Mouse (Mus musculus) ES-E14 (cell line): ENCODE results near the gene Itgb7. TPM values are rescaled to one million over a fixed set of nuclear protein-coding genes. Genes with fewer than 3 reads are reported as not detected.

Source experiments
- DNase-seq: peaks from one replicate; pipeline ENCODE4 v3.0.0-alpha.2; 2013; ENCODE audit warnings: low read depth, low spot score
- H3K27ac ChIP-seq: 2 replicates; pipeline ENCODE4 v1.5.1; 2012; ENCODE audit warnings: low read depth, mild to moderate bottlenecking, low read length, moderate library complexity, mixed read lengths; ENCODE audit not compliant: poor library complexity, insufficient read depth, severe bottlenecking
- H3K36me3 ChIP-seq: 2 replicates; pipeline ENCODE4 v1.6.1; 2012; ENCODE audit warnings: mild to moderate bottlenecking, low read length, moderate library complexity, mixed read lengths; ENCODE audit not compliant: control insufficient read depth, poor library complexity, insufficient read depth, severe bottlenecking
- H3K4me1 ChIP-seq, 2 experiments: fragments of 150-350 bp in 1 of 2; sonication (generic) in 1 of 2; 2 replicates each; pipeline ENCODE4 v1.6.1; 2012; ENCODE audit warnings: low read length in 2 of 2, mild to moderate bottlenecking in 1 of 2, mixed read lengths in 1 of 2; ENCODE audit not compliant: control insufficient read depth in 2 of 2, insufficient read depth in 2 of 2, poor library complexity in 1 of 2
- H3K4me3 ChIP-seq, 2 experiments: fragments of 150-350 bp in 1 of 2; sonication (generic) in 1 of 2; 2 replicates each; pipeline ENCODE4 v1.5.1; 2012; ENCODE audit warnings: low read length in 2 of 2, low read depth in 1 of 2, mild to moderate bottlenecking in 1 of 2, mixed read lengths in 1 of 2; ENCODE audit not compliant: insufficient read depth in 1 of 2, poor library complexity in 1 of 2, severe bottlenecking in 1 of 2
- H3K9ac ChIP-seq: 2 replicates; pipeline ENCODE4 v1.6.1; 2012; ENCODE audit warnings: low read depth, mild to moderate bottlenecking, low read length, mixed read lengths; ENCODE audit not compliant: poor library complexity, insufficient read depth, severe bottlenecking
- H3K9me3 ChIP-seq: fragments of 150-350 bp; sonication (generic); 2 replicates; pipeline ENCODE4 v1.6.1; 2012; ENCODE audit warnings: low read depth, mild to moderate bottlenecking, low read length; ENCODE audit not compliant: control insufficient read depth, insufficient read depth
- CHD2 ChIP-seq: IDR thresholded peaks from 2 replicates; pipeline ENCODE4 v1.6.1; 2014; ENCODE audit warnings: mild to moderate bottlenecking, low read depth, low read length, inconsistent platforms
- HCFC1 ChIP-seq: IDR thresholded peaks from 2 replicates; pipeline ENCODE4 v1.6.1; 2012; ENCODE audit warnings: low read length, inconsistent platforms, borderline replicate concordance; ENCODE audit not compliant: insufficient read depth
- MAFK ChIP-seq: IDR thresholded peaks from 2 replicates; pipeline ENCODE4 v1.6.1; 2014; ENCODE audit warnings: mild to moderate bottlenecking, low read depth, low read length, inconsistent platforms; ENCODE audit not compliant: insufficient read depth
- ZC3H11A ChIP-seq: IDR thresholded peaks from 2 replicates; pipeline ENCODE4 v1.6.1; 2012; ENCODE audit warnings: low read depth, mild to moderate bottlenecking, inconsistent platforms, low read length, borderline replicate concordance
- ZNF384 ChIP-seq: IDR thresholded peaks from 2 replicates; pipeline ENCODE4 v1.6.1; 2012; ENCODE audit warnings: low read depth, low read length, inconsistent platforms
- in situ Hi-C, 2 experiments: fragments of 600-800 bp; cut with MboI; formaldehyde crosslinking; loops; one replicate each; pipeline ENCODE4 v1.15.1; 2025; ENCODE audit warnings: low sequenced_read_pairs in 2 of 2, inconsistent platforms in 1 of 2; ENCODE audit not compliant: unreplicated experiment in 2 of 2
- total RNA-seq: library from RNA; depleted of rRNA; stranded (reverse); fragments of 300-350 nt; gene quantifications from 2 replicates; pipeline ENCODE4 v1.2.3, GENCODE M21; 2012

The Itgb7 gene
- total RNA-seq, 1 experiment, result 34.0 TPM

DNA sequence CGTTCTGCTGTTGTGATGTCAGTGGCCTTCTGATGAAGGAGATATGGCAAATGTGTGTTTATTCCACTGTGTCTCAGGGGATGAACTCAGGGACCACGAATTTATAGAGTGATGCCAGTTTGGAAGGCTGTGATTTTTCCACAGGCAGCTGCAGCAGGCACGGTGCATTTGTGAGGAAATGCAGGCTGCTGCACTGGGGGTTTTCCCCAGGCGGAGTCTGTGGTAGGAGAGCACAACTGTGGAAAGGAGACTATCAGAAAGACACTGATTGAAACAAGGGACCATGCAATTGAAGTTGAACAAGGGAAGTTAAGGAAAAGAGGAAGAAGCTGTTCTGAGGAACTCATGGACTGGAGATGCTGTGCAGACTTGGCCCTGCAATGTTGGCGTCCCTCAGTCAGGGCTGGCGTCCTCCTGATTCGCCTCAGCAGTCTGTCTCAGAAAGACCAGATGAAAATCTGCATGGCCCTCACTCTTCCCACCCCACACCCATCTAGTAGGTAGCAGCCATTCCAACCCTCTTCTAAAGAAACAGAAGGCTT is 39.4 kb downstream of the Itgb7 start:
- Histone ChIP-seq H3K4me3 (no peak overlapping the region), H3K4me1 (peaks cover 11 to 25% of the 10 kb centered on the region in 2 experiments), H3K36me3 (peaks cover under 1% of the 10 kb centered on the region; the same call in 1 of the 2 replicates), H3K9ac (no peak overlapping the region), H3K9me3 (no peaks in the 10 kb centered on the region), H3K27ac (no peak overlapping the region)
- in situ Hi-C loops, result no loop called here
- no peak for DNase-seq
- TF ChIP-seq MAFK, result no peak
- no peak for TF ChIP-seq HCFC1
- no peak for TF ChIP-seq ZC3H11A
- TF ChIP-seq ZNF384, result no peak
- no peak for TF ChIP-seq CHD2

DNA sequence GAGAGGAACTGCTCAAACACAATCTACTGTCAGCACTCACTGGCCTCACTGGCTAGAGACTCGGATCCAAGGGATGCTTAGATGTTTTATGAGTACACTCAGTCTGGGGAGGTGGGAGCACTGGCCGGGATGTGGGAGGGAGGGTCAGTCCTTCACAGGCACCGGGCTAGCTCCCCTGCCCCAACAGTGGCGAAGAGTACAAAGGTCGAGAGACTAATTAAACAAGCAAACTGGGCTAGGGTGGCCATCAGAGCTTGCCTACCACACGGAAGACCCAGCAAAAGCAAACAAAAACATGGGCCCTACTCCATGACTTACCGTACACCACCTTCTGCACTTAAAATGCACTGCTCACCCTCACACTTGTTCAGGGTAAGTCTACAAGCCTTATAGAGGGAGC is 40.0 kb downstream of the Itgb7 start:
- H3K27ac ChIP-seq, result no peak overlapping the region
- H3K4me3 ChIP-seq, result no peak overlapping the region
- H3K9me3 ChIP-seq, result no peaks in the 10 kb centered on the region
- in situ Hi-C loops, result no loop called here
- no peak overlapping the region for H3K9ac ChIP-seq
- no peak for TF ChIP-seq CHD2
- no peak for TF ChIP-seq ZC3H11A
- TF ChIP-seq MAFK, result no peak
- no peak for TF ChIP-seq ZNF384
- TF ChIP-seq HCFC1, result no peak
- DNase-seq, result no peak
- peaks cover 5% of the 10 kb centered on the region for H3K36me3 ChIP-seq
- peaks cover 11 to 30% of the 10 kb centered on the region in 2 experiments for H3K4me1 ChIP-seq

DNA sequence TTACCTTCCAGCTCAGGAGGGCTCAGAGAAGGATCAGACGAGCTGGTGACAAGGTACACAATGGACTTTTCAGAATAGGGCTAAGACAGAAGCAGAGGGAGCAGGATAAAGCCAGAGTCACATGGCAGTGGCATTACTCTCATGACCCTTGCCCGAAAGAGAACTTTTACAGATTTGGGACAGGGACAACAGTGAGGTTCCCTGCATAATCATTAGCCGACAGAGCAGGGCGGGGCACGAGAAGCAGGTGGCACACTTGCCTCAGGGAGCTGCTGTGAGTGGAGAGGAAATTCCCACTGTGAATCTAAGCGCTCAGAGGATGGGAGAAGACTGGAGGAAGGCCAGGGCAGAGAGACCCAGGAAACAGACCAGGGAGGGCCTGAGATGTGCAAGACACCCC is 42.9 kb downstream of the Itgb7 start:
- H3K4me1 ChIP-seq, result peaks cover 11 to 35% of the 10 kb centered on the region in 2 experiments
- TF ChIP-seq HCFC1 (no peak), ZC3H11A (no peak), CHD2 (no peak), ZNF384 (no peak), MAFK (no peak)
- H3K36me3 ChIP-seq, result peaks cover 19% of the 10 kb centered on the region
- H3K4me3 ChIP-seq, result no peak overlapping the region
- H3K27ac ChIP-seq, result no peak overlapping the region
- H3K9me3 ChIP-seq, result no peaks in the 10 kb centered on the region
- in situ Hi-C loops, result no loop called here
- DNase-seq, result no peak
- no peak overlapping the region for H3K9ac ChIP-seq

DNA sequence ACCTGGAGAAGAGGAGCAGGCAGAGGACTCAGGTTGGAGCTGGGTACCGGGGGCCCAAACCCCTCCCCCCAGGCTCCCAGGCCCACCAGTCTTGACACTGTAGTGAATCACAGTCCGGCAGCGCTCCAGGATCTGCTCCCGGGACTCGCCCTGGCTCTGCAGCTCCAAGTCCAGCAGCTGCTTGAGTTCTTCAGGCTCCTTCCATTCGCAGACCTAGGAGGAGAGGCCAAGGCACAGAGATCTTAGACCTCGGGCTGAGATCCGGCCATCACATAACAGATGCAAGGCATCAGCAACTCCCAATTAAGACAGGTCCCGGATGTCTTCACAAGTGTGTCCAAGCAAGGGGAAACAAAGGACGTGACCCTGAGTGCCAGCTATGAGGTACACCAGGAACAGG is 43.6 kb downstream of the Itgb7 start:
- Histone ChIP-seq H3K36me3 (peaks cover 22% of the 10 kb centered on the region), H3K4me3 (no peak overlapping the region), H3K9ac (no peak overlapping the region), H3K9me3 (no peaks in the 10 kb centered on the region), H3K27ac (no peak overlapping the region), H3K4me1 (peaks cover 11 to 35% of the 10 kb centered on the region in 2 experiments)
- no peak for TF ChIP-seq HCFC1
- DNase-seq, result no peak
- in situ Hi-C loops, result no loop called here

DNA sequence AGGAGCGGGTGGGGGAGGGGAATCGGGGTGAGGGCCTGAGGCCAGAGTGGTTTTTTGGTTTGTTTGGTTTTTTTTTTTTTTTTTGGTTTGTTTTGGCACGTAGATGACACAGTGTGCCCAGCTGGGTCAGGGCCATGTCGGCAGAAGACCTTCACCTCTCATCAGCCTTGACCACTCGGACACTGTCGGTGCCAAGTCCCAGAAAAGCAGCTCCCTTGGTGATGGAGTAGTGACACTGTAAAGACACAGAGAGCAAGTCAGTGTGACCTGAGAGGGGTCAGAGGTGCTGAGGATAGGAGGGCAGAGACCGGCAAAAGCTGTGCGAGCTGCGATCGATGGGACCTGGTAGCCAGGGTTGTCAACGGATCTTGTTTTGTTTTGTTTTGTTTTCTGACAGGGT is 45.5 kb downstream of the Itgb7 start:
- Histone ChIP-seq H3K27ac (no peak overlapping the region), H3K4me3 (no peak overlapping the region), H3K36me3 (peaks cover 26% of the 10 kb centered on the region), H3K9me3 (no peaks in the 10 kb centered on the region), H3K4me1 (peaks cover 11 to 27% of the 10 kb centered on the region in 2 experiments), H3K9ac (no peak overlapping the region)
- no peak for DNase-seq
- in situ Hi-C loops, result no loop called here
- no peak for TF ChIP-seq CHD2
- no peak for TF ChIP-seq ZC3H11A
- no peak for TF ChIP-seq ZNF384
- no peak for TF ChIP-seq MAFK
- no peak for TF ChIP-seq HCFC1
